Mouse (Mus musculus): Measurements from ENCODE around the gene Itpr2. TPM values are rescaled to one million over a fixed set of nuclear protein-coding genes. Genes with fewer than 3 reads are reported as not detected.

Itpr2 gene
- polyA plus RNA-seq, 1 experiment from 2014 or later: 5.9 TPM

GRCm38 (mm10) chr6:146197868-146198379 lies 304.1 kb downstream of the Itpr2 start:
- Histone ChIP-seq H3K9me3 (ENCODE audit: control insufficient read depth, low read length) (no peaks in the 10 kb centered on the region), H3K4me3 (ENCODE audit: low read depth, low read length) (no peak overlapping the region)
- 93% methylated on average over 7 of the region's 7 CpGs for WGBS

GRCm38 (mm10) chr6:146196701-146197100 lies 305.3 kb downstream of the Itpr2 start:
- no peaks in the 10 kb centered on the region for H3K4me1 ChIP-seq (replicated peaks; ENCODE audit: control insufficient read depth, insufficient read depth, low read length)
- ATAC-seq (ENCODE audit: low FRiP score): no peak
- WGBS: 100% methylated on average over 1 of the region's 1 CpGs
- H3K27ac ChIP-seq (ENCODE audit: low read depth, low read length): no peak overlapping the region
- H3K9ac ChIP-seq (ENCODE audit: low read depth, low read length): no peak overlapping the region
- no peak for DNase-seq (ENCODE audit: low spot score)
- no peaks in the 10 kb centered on the region for H3K9me3 ChIP-seq (ENCODE audit: control insufficient read depth, low read length)
- no peak overlapping the region for H3K4me3 ChIP-seq (ENCODE audit: low read depth, low read length)
- no peaks in the 10 kb centered on the region for H3K36me3 ChIP-seq (ENCODE audit: control insufficient read depth, insufficient read depth, low read length)
- H3K27me3 ChIP-seq (ENCODE audit: control insufficient read depth, insufficient read depth, low read length): no peaks in the 10 kb centered on the region
- no peak overlapping the region for H3K4me2 ChIP-seq (replicated peaks; ENCODE audit: low read depth, low read length)

More at GRCm38 (mm10) chr6:146197868-146198379, 304.1 kb downstream of the Itpr2 start:
- no peak overlapping the region for H3K4me2 ChIP-seq (replicated peaks; ENCODE audit: low read depth, low read length)
- no peaks in the 10 kb centered on the region for H3K27me3 ChIP-seq (ENCODE audit: control insufficient read depth, insufficient read depth, low read length)
- ATAC-seq (ENCODE audit: low FRiP score) (no peak), DNase-seq (ENCODE audit: low spot score) (no peak)
- H3K27ac ChIP-seq (ENCODE audit: low read depth, low read length): no peak overlapping the region
- no peak overlapping the region for H3K9ac ChIP-seq (ENCODE audit: low read depth, low read length)
- H3K36me3 ChIP-seq (ENCODE audit: control insufficient read depth, insufficient read depth, low read length): no peaks in the 10 kb centered on the region
- H3K4me1 ChIP-seq (replicated peaks; ENCODE audit: control insufficient read depth, insufficient read depth, low read length): no peaks in the 10 kb centered on the region

- WGBS: 88% methylated on average over 7 of the region's 7 CpGs
- no peak for ATAC-seq (ENCODE audit: low FRiP score)
These were observed 306.1 kb downstream of the Itpr2 start for GRCm38 (mm10) chr6:146195854-146196457.

GRCm38 (mm10) chr6:146191931-146192330 lies 310.1 kb downstream of the Itpr2 start:
- no peak for ATAC-seq (ENCODE audit: low FRiP score)
- Histone ChIP-seq H3K27me3 (ENCODE audit: control insufficient read depth, insufficient read depth, low read length) (no peaks in the 10 kb centered on the region), H3K36me3 (ENCODE audit: control insufficient read depth, insufficient read depth, low read length) (no peaks in the 10 kb centered on the region), H3K9ac (ENCODE audit: low read depth, low read length) (no peak overlapping the region), H3K4me2 (replicated peaks; ENCODE audit: low read depth, low read length) (no peak overlapping the region), H3K4me1 (replicated peaks; ENCODE audit: control insufficient read depth, insufficient read depth, low read length) (no peaks in the 10 kb centered on the region), H3K9me3 (ENCODE audit: control insufficient read depth, low read length) (no peaks in the 10 kb centered on the region), H3K4me3 (ENCODE audit: low read depth, low read length) (no peak overlapping the region), H3K27ac (ENCODE audit: low read depth, low read length) (no peak overlapping the region)
- WGBS: 84% methylated on average over 5 of the region's 5 CpGs
- no peak for DNase-seq (ENCODE audit: low spot score)

More at GRCm38 (mm10) chr6:146195854-146196457, 306.1 kb downstream of the Itpr2 start:
- H3K4me3 ChIP-seq (ENCODE audit: low read depth, low read length): no peak overlapping the region
- no peak overlapping the region for H3K9ac ChIP-seq (ENCODE audit: low read depth, low read length)
- no peaks in the 10 kb centered on the region for H3K4me1 ChIP-seq (replicated peaks; ENCODE audit: control insufficient read depth, insufficient read depth, low read length)
- no peak overlapping the region for H3K27ac ChIP-seq (ENCODE audit: low read depth, low read length)
- no peaks in the 10 kb centered on the region for H3K27me3 ChIP-seq (ENCODE audit: control insufficient read depth, insufficient read depth, low read length)
- H3K4me2 ChIP-seq (replicated peaks; ENCODE audit: low read depth, low read length): no peak overlapping the region
- no peaks in the 10 kb centered on the region for H3K36me3 ChIP-seq (ENCODE audit: control insufficient read depth, insufficient read depth, low read length)
- no peak for DNase-seq (ENCODE audit: low spot score)
- no peaks in the 10 kb centered on the region for H3K9me3 ChIP-seq (ENCODE audit: control insufficient read depth, low read length)

GRCm38 (mm10) chr6:146190006-146190405 lies 312.0 kb downstream of the Itpr2 start:
- H3K4me3 ChIP-seq (ENCODE audit: low read depth, low read length): no peak overlapping the region
- H3K4me1 ChIP-seq (replicated peaks; ENCODE audit: control insufficient read depth, insufficient read depth, low read length): no peaks in the 10 kb centered on the region
- H3K9ac ChIP-seq (ENCODE audit: low read depth, low read length): no peak overlapping the region
- WGBS: 64% methylated on average over 8 of the region's 8 CpGs
- no peaks in the 10 kb centered on the region for H3K36me3 ChIP-seq (ENCODE audit: control insufficient read depth, insufficient read depth, low read length)
- no peak overlapping the region for H3K4me2 ChIP-seq (replicated peaks; ENCODE audit: low read depth, low read length)
- H3K27me3 ChIP-seq (ENCODE audit: control insufficient read depth, insufficient read depth, low read length): no peaks in the 10 kb centered on the region
- ATAC-seq (ENCODE audit: low FRiP score): no peak
- no peaks in the 10 kb centered on the region for H3K9me3 ChIP-seq (ENCODE audit: control insufficient read depth, low read length)
- H3K27ac ChIP-seq (ENCODE audit: low read depth, low read length): no peak overlapping the region
- DNase-seq (ENCODE audit: low spot score): peak; percentile 29

- DNase-seq (ENCODE audit: low spot score): no peak
- no peaks in the 10 kb centered on the region for H3K27me3 ChIP-seq (ENCODE audit: control insufficient read depth, insufficient read depth, low read length)
- WGBS: 89% methylated on average over 2 of the region's 2 CpGs
These were observed 316.5 kb downstream of the Itpr2 start for GRCm38 (mm10) chr6:146185532-146185931.

GRCm38 (mm10) chr6:146184771-146185170 lies 317.3 kb downstream of the Itpr2 start:
- no peaks in the 10 kb centered on the region for H3K36me3 ChIP-seq (ENCODE audit: control insufficient read depth, insufficient read depth, low read length)
- 94% methylated on average over 9 of the region's 9 CpGs for WGBS
- H3K4me1 ChIP-seq (replicated peaks; ENCODE audit: control insufficient read depth, insufficient read depth, low read length): no peaks in the 10 kb centered on the region
- H3K27me3 ChIP-seq (ENCODE audit: control insufficient read depth, insufficient read depth, low read length): no peaks in the 10 kb centered on the region
- no peak overlapping the region for H3K4me3 ChIP-seq (ENCODE audit: low read depth, low read length)
- no peak overlapping the region for H3K27ac ChIP-seq (ENCODE audit: low read depth, low read length)
- no peak for ATAC-seq (ENCODE audit: low FRiP score)
- no peaks in the 10 kb centered on the region for H3K9me3 ChIP-seq (ENCODE audit: control insufficient read depth, low read length)
- DNase-seq (ENCODE audit: low spot score): no peak
- no peak overlapping the region for H3K4me2 ChIP-seq (replicated peaks; ENCODE audit: low read depth, low read length)
- H3K9ac ChIP-seq (ENCODE audit: low read depth, low read length): no peak overlapping the region

More at GRCm38 (mm10) chr6:146185532-146185931, 316.5 kb downstream of the Itpr2 start:
- Histone ChIP-seq H3K4me2 (replicated peaks; ENCODE audit: low read depth, low read length) (no peak overlapping the region), H3K9me3 (ENCODE audit: control insufficient read depth, low read length) (no peaks in the 10 kb centered on the region), H3K4me1 (replicated peaks; ENCODE audit: control insufficient read depth, insufficient read depth, low read length) (no peaks in the 10 kb centered on the region), H3K4me3 (ENCODE audit: low read depth, low read length) (no peak overlapping the region), H3K36me3 (ENCODE audit: control insufficient read depth, insufficient read depth, low read length) (no peaks in the 10 kb centered on the region), H3K9ac (ENCODE audit: low read depth, low read length) (no peak overlapping the region), H3K27ac (ENCODE audit: low read depth, low read length) (no peak overlapping the region)
- ATAC-seq (ENCODE audit: low FRiP score): no peak

GRCm38 (mm10) chr6:146174644-146175250 lies 327.3 kb downstream of the Itpr2 start:
- Histone ChIP-seq H3K4me3 (ENCODE audit: low read depth, low read length) (no peak overlapping the region), H3K9ac (ENCODE audit: low read depth, low read length) (no peak overlapping the region), H3K4me1 (replicated peaks; ENCODE audit: control insufficient read depth, insufficient read depth, low read length) (no peaks in the 10 kb centered on the region), H3K27me3 (ENCODE audit: control insufficient read depth, insufficient read depth, low read length) (no peaks in the 10 kb centered on the region), H3K36me3 (ENCODE audit: control insufficient read depth, insufficient read depth, low read length) (no peaks in the 10 kb centered on the region), H3K27ac (ENCODE audit: low read depth, low read length) (no peak overlapping the region), H3K4me2 (replicated peaks; ENCODE audit: low read depth, low read length) (no peak overlapping the region), H3K9me3 (ENCODE audit: control insufficient read depth, low read length) (no peaks in the 10 kb centered on the region)
- 95% methylated on average over 4 of the region's 4 CpGs for WGBS
- ATAC-seq (ENCODE audit: low FRiP score) (no peak), DNase-seq (ENCODE audit: low spot score) (no peak)

GRCm38 (mm10) chr6:146170603-146171051 lies 331.4 kb downstream of the Itpr2 start:
- no peaks in the 10 kb centered on the region for H3K4me1 ChIP-seq (replicated peaks; ENCODE audit: control insufficient read depth, insufficient read depth, low read length)
- no peak overlapping the region for H3K4me3 ChIP-seq (ENCODE audit: low read depth, low read length)
- H3K27me3 ChIP-seq (ENCODE audit: control insufficient read depth, insufficient read depth, low read length): no peaks in the 10 kb centered on the region
- no peaks in the 10 kb centered on the region for H3K9me3 ChIP-seq (ENCODE audit: control insufficient read depth, low read length)
- no peak overlapping the region for H3K27ac ChIP-seq (ENCODE audit: low read depth, low read length)
- no peak for DNase-seq (ENCODE audit: low spot score)
- WGBS: 80% methylated on average over 14 of the region's 14 CpGs
- H3K4me2 ChIP-seq (replicated peaks; ENCODE audit: low read depth, low read length): no peak overlapping the region
- ATAC-seq (ENCODE audit: low FRiP score): no peak
- no peak overlapping the region for H3K9ac ChIP-seq (ENCODE audit: low read depth, low read length)
- H3K36me3 ChIP-seq (ENCODE audit: control insufficient read depth, insufficient read depth, low read length): no peaks in the 10 kb centered on the region

All from hindbrain, embryonic 11.5 days (tissue).